Mouse (Mus musculus): ENCODE results near the gene Wrap53.

Wrap53 gene

GRCm38 (mm10) chr11:69603516-69603915 is 23.5 kb upstream of the Wrap53 start:
- in situ Hi-C loops (cut with MboI, MseI) = loop anchor here in 1 of 2 experiments (10.0 kb wide), 1 partner anchor 901 kb away; the partner anchor contains the start of gene Tm4sf5

GRCm38 (mm10) chr11:69601768-69602167 is 21.7 kb upstream of the Wrap53 start:
- in situ Hi-C loops (cut with MboI, MseI) = loop anchor here in 1 of 2 experiments (10.0 kb wide), 1 partner anchor 903 kb away; the partner anchor contains the start of gene Tm4sf5

GRCm38 (mm10) chr11:69600098-69600497 is 20.0 kb upstream of the Wrap53 start:
- in situ Hi-C loops (cut with MboI, MseI) = loop anchor here in 1 of 2 experiments (10.0 kb wide), 1 partner anchor 905 kb away; the partner anchor contains the start of gene Tm4sf5

- in situ Hi-C loops (cut with MboI, MseI) = no loop called here
These were observed 19.4 kb upstream of the Wrap53 start for GRCm38 (mm10) chr11:69599436-69599835.

GRCm38 (mm10) chr11:69594853-69595252 is 14.8 kb upstream of the Wrap53 start:
- in situ Hi-C loops (cut with MboI, MseI) = no loop called here

GRCm38 (mm10) chr11:69592799-69593198 is 12.7 kb upstream of the Wrap53 start:
- in situ Hi-C loops (cut with MboI, MseI) = no loop called here

- in situ Hi-C loops (cut with MboI, MseI) = no loop called here
These were observed 12.0 kb upstream of the Wrap53 start for GRCm38 (mm10) chr11:69591899-69592637.

- in situ Hi-C loops (cut with MboI, MseI) = no loop called here
These were observed 11.4 kb upstream of the Wrap53 start for GRCm38 (mm10) chr11:69591424-69591823.

- in situ Hi-C loops (cut with MboI, MseI) = no loop called here
These were observed 10.6 kb upstream of the Wrap53 start for GRCm38 (mm10) chr11:69590622-69591021.

- in situ Hi-C loops (cut with MboI, MseI) = no loop called here
These were observed 9.3 kb upstream of the Wrap53 start for GRCm38 (mm10) chr11:69589207-69589834.

- in situ Hi-C loops (cut with MboI, MseI) = no loop called here
These were observed 5.8 kb upstream of the Wrap53 start for GRCm38 (mm10) chr11:69585718-69586325.

GRCm38 (mm10) chr11:69584937-69585336 is 4.9 kb upstream of the Wrap53 start:
- in situ Hi-C loops (cut with MboI, MseI) = no loop called here

GRCm38 (mm10) chr11:69584008-69584407 is 4.0 kb upstream of the Wrap53 start:
- in situ Hi-C loops (cut with MboI, MseI) = no loop called here

- in situ Hi-C loops (cut with MboI, MseI) = no loop called here
These were observed 2.3 kb upstream of the Wrap53 start for GRCm38 (mm10) chr11:69582230-69582805.

- in situ Hi-C loops (cut with MboI, MseI) = no loop called here
These were observed 1.8 kb upstream of the Wrap53 start for GRCm38 (mm10) chr11:69581814-69582213.

GRCm38 (mm10) chr11:69581147-69581688 is 1.2 kb upstream of the Wrap53 start:
- in situ Hi-C loops (cut with MboI, MseI) = no loop called here

- in situ Hi-C loops (cut with MboI, MseI) = no loop called here
These were observed 604 bp upstream of the Wrap53 start for GRCm38 (mm10) chr11:69580572-69581146.

- in situ Hi-C loops (cut with MboI, MseI) = no loop called here
These were observed 682 bp downstream of the Wrap53 start for GRCm38 (mm10) chr11:69579128-69580017.

GRCm38 (mm10) chr11:69578301-69578700 is 1.8 kb downstream of the Wrap53 start:
- in situ Hi-C loops (cut with MboI, MseI) = no loop called here

GRCm38 (mm10) chr11:69576307-69576706 is 3.7 kb downstream of the Wrap53 start:
- in situ Hi-C loops (cut with MboI, MseI) = no loop called here
